Mouse (Mus musculus): ENCODE results near the gene Fam221b.
A peak's percentile ranks its signal among the peaks of the same experiment; 100 is the strongest.

Fam221b gene

DNA sequence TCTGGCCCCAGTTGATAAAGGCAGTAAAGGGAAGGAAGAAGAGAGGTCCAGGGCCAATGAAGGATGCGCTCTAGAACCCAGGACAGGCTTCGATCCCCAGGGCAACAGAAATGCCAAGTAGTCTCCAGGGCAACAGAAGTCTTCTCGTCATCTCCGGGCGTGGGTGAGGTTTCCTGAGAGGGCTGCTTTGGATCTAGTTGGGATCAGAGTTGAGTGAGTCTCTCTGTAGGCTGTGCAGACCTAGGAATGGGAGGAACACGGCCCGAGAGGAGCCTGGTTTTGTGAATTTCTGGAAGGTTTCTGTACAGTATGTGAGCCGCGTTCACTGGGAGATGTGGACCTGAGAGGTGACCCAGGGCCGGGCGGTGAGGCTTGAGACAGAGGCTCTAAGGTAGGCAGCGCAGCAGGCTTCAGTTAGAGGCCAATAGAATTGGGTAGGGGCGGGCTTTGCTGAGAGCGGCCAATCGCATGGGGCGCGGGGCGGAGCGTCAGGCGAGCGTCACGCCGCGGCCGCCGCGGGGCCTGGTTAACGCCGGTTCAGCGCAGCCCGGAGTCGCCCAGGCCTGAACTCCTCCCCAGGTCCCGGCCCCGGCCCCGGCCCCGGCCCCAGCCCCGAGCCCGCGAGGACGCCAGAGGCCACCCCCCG, at the start of gene Fam221b, which contains the start of gene Tmem8b:
Gene Fam221b (minus strand): TSS at position 364 of the 646 bp plus-strand sequence.
Gene Tmem8b (plus strand): TSS at position 190 of the 646 bp plus-strand sequence.
- peak; percentile 94 for DNase-seq

DNA sequence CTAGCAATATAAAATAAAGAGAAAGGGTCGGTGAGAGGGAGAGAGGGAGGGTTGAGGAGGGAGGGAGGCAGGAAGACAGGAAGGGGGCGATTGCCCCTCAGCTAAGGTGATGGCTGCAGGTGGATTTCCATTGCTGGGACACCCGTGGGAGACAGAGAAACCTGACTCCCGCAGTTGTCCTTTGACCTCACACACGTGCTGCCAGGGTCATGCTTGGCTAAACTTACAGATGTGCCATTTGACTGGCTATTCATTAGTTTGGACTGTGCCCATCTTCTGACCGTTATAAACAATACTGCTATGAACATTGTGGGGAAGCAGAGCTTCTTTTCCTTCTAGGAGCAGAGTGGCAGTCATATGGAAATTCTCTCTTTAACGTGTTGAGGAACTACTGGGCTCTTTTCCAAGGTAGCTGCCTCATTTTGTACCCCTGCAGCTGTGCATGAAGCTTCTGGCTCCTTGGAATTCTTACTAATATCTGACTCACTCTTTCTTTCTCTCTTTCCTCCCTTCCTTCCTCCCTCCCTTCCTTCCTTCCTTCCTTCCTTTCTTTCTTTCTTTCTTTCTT, 44.8 kb upstream of the Fam221b start:
- DNase-seq: no peak

DNA sequence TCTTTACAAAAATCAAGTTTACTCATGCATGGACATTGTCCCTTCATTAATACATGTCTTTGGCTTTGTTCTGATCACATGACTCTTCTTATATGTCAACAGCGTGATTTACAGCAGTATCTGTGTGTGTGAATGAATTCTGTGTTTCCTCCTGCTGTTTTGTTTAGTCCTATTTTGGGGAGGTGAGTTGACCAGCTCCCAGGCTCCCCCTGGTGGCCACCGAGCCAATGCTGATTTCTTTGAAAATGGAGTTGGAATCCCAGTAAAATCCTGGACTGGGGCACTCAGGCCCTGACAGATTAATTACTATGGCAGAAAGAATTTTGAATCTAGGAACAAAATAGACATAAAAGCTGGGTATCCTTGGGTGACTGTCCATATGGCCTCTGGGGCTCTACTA, 42.9 kb upstream of the Fam221b start:
- peak; percentile 73 for DNase-seq

DNA sequence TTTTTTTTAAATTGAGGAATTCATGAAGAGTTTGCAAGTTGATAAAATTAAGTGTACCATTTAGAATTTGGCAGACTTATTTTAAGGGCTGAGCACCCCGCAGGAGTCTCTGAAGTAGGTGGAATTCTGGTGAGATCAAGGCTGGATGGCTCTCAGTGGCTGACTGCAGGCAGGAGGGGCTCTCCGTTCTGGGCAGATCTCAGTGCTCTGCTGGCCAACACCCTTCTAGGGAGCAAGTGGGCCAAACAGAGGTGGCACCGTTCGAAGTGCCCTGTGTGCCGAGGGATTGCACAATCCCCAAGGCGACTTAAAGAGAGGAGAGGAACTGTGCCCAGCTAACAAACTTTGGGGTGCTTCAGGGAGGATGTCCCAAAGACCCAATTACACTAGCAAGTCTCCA, 40.9 kb upstream of the Fam221b start, which contains the start of gene Olfr71:
Gene Olfr71 (minus strand): TSS at position 387 of the 400 bp plus-strand sequence.
- no peak for DNase-seq

DNA sequence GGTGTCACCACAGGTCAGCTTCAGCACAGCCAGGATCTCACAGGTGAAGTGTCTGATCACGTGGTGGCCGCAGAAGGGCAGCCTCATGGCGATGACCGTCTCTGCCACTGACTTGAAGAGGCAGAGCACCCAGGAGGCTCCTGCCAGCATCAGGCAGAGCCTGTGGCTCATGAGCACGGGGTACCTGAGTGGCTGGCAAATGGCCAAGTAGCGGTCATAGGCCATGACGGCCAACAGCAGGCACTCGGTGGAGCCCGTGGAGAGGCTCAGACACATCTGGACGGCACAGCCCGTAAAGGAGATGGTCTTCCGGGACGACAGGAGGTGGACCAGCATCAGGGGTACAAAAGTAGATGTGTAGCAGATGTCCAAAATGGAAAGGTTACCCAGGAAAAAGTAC, 37.0 kb upstream of the Fam221b start:
- DNase-seq: no peak

DNA sequence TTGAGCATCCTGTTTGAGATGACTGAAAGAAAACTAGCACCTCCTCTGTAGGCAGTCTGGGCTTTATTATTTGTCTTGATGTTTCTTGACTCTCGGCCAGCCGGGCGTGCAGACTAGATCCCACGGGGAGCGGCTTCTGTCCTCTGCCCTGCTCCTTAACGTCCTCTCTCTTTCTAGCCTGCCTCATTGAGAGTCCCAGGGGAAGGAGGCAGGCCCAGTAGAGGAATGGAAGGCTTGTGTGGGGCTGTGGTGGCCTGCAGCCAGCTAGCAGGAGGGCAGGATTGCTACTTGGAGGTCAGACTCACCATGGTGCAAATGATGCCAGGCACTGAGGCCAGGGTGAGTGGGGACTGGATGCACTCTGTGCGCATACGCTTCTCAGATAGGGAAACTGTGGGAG, 34.9 kb upstream of the Fam221b start:
- no peak for DNase-seq

DNA sequence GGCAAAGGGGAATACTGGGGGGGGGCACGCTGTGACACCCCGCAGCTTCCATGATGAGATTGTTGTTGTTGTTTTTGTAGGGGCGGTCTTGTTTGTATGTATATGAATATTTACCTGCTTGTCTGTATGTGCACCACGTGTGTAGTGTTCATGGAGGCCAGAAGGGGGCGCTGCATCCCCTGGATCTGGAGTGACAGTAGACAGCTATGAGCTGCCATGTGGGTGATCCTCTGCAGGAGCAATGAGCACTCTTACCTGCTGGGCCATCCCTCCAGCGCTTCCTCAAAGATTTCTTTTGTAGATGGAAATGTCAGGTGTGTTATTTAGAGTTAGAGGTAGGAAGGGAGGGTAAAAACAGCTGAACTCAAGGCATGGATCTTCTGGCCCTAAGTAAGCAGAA, 34.5 kb upstream of the Fam221b start:
- no peak for DNase-seq

DNA sequence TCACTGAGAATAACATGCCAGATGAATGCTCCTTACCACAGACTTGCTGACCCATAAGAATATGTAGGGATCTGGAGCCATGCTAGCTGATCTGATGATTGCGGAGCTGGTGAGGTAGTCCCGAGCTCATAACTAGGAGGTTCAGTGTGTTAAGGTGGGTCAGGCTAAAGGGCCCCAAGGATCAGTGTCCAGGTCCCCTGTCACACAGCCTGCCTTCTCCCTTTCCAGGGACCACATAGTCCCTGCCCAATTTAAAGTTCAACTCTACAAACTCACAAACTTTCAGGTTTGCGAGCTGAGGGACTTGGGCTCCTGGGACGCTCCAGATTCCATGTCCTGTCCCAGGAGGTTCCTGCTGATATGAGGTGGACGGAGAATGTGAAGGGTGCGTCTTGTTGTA, 31.8 kb upstream of the Fam221b start, which contains the start of gene Olfr70:
Gene Olfr70 (minus strand): TSS at position 101 of the 400 bp plus-strand sequence.
- no peak for DNase-seq

DNA sequence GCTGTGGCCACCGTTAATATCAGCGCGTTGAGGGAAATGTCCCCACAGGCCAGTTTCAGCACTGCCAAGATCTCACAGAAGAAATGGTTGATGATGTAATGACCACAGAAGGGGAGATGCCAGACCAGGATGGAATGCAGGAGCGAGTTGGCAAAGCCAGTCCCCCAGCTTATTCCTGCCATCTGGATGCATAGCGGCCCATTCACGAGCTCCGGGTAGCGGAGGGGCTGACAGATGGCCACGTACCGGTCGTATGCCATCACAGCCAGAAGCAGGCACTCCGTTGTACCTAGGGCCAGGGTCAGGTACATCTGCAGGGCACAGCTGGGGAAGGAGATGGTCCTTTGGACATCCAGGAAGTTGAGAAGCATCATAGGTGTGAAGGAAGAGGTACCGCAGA, 27.6 kb upstream of the Fam221b start:
- peak; percentile 61 for DNase-seq

DNA sequence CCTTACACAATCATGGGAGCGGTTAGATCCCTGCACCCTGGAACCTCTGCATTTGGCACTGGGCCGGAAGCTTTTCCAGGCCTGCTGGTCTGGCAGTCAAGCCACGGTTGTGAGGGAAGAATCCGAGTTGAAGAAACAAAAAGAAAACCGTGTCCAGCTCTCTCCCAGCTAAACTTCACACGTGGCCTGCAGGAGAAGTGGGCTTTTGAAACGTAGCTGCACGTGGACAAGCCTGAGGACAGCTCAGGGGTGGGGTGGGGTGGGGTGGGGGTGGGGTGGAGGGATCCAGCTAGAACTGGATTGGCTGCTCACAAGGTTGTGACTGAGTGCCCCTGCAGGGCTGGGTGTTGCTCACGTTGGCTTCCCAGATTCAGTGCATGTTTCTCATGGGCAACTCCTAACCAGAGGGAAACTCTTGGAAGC, 26.3 kb upstream of the Fam221b start:
- DNase-seq: no peak

DNA sequence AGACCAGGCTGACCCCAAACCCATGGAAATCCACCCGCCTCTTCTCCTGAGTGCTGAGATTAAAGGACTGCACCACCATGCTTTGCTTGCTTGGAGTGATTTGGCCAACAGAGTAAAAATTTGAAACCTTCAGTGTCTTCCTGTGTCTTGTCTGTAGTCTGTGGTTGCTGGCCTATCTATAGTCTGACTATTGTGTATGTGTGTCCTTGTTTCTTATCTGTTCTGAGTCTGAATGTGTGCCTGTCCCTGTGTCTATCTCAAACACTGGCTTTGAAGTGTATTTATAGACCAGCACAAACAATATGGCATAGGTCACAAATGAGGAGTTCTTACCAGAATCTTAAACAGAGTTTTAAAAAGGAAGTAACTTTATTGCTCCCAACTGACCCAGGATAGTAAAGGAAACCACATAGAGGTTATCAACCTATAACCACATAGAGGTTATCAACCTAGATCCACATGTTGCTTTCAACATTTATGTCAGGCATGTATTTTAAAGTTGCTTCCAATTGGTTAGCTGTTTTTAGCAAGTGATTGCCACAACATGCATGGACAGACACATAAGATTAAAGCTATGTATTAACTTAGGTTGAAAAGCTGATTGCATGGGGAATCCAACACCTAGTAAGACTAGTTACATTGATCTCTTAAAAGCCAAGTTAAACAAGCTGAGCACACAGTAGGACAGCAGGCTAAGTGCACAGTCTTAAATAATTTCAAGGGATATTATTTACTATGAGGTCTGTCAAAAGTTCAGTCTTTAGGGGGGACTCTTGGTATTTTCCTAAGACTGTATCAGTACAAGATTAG, 25.7 kb upstream of the Fam221b start:
- no peak for DNase-seq

DNA sequence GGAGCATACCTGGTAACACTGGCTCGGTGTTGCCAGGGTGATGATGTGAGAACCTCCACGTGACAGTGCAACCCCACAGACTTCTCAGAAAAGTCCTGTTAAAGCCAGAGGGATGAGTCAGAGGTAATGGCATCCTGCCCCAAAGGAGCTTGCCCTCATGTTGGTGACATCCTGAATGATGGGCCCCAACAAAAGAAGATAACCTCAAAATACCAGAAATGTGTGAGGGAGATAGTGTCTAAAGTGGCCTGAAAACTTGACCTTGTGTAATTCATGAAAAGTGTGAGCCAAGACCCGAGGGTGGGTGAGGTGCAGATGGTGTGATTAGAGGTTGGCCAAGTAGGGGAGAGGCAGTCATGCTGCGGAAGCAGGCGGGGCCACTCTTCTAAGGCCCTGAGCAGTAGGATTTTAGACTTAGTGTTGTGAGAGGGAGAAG, 24.9 kb upstream of the Fam221b start:
- DNase-seq: no peak

DNA sequence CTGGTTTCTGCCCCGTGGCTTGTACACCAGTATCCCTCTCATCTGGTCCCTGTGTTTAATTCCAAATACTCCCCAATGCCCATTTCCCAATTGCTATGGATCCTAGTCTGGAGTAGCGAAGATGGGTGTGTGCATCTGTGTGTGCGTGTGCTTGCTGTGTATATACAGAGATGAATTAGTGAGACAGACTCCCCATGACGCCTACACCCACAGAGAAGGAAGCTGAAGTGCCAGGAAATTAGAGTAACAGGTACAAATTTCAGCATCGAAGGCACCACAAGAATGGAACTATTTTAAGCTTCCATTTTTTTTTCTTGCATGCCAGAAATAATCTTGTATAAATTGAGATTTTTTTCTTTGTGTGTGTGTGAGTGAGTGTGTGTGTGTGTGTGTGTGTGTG, 22.1 kb upstream of the Fam221b start:
- no peak for DNase-seq

DNA sequence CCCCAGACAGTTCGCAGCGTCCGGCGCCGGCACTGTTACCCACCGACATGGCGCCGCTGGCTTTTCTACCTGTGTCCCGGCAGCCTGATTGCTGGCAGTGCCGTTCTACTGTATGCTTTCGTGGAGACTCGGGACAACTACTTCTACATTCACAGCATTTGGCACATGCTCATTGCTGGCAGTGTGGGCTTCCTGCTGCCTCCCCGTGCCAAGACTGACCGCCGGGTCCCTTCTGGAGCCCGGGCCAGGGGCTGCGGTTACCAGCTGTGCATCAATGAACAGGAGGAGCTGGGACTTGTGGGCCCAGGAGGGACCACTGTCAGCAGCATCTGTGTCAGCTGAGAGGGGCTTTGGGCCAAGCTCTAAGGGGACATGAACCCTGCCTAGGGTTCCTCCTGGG, 21.1 kb upstream of the Fam221b start:
- DNase-seq: no peak

DNA sequence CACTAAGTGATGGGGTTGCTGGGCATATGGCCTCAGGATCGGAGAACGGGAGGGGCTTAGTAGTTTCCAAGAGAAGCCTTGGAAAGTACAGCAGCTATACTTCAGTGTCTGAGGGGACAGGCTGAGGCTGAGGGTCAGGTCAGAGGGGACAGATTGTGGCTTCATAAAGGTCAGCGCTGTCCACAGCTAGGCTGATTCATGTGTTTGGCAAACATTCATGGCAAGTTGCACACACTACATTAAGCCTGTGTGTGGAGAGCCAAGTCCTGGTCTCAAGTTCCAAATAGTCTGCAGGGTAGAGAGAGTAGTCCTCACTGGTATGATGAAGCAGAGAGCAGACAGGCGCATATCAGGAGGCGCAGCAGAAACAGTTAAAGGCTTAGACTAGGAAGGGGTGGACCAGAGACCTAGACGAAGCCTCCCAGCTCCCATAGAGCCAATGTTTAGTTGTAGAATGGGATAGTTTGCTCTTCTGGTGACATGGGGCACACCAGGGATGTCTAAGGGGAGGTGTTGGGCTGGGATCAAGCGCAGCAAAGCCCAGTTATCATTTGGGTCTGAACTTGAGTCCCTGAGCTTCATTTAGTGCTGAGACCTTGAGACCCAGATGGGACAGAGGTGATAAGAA, 10.6 kb upstream of the Fam221b start:
- no peak for DNase-seq

DNA sequence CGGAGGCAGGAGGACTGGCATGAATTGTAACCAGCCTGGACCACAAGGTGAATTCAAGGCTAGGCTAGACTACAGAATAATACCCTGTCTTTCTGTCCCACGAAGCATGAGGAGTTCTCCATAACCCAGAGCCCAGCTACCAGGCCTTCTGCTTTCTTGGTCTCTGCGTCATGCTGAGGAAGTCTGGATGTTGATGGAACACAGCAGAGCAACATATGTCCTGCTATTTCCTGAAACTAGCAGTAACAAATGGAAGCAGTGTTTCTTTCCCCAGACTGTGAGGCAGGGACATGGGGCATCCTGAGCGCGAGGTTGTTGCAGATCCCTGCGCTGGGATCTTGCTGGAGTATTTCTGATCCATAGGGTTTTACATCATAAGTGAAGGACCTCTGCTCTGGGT, 9.6 kb upstream of the Fam221b start:
- no peak for DNase-seq

DNA sequence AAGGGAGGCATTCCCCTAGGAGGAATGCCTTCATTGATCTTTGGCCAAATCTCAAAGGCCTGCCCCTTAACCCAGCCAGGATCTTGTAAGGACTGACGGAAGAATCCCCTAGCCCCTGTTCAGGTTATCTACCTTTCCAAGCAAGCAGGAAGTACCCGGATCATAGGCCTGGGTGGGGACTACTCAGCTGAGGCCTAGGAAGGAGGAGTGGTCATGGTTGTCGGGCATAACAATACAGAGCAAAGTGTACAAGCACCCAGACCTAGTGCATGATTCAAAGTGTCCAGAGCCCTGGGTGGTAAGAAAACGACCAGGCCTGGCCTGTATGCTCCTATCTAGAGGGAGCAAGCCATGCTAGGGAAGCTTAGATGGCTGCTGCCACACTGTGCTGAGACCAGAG, 6.7 kb upstream of the Fam221b start:
- no peak for DNase-seq

DNA sequence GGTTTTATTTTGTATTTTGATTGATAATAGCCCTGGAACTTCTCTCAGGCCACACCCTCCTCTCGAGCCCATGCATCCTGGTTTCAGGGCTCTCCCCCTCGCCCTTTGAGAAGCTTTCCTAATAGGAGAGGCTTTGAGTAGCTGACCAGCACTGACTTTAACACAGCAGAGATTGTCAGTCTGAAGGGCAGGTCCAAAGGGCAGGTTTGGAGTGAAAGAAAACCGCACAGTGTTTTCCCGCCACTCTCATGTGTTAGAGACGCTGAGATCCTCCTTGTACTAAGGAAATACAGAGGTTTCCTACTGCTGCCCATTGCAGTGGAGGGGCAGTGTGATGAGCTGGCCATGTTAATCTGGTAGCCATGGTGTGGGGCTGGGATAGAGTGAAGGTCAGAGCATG, 6.0 kb upstream of the Fam221b start:
- DNase-seq: no peak

DNA sequence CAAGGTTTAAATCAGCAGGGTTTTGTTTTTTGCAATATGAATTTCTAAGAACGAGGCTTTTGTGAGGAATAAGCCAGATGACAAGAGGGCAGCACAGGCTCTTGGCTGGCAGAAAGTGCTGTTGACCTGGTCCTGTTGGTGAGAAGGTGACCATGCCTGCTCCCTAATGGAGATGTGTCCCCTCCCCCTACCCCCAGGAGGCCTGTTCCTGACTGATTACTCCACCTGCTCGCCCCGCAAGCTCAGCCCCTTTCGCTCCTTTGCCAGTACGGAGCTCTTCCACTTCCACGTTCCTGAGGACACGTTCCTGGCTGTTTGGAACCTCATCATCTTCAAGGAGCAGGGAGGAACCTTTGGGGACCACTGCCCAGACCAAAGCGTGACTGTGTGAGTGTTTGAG, 4.8 kb upstream of the Fam221b start:
- no peak for DNase-seq

DNA sequence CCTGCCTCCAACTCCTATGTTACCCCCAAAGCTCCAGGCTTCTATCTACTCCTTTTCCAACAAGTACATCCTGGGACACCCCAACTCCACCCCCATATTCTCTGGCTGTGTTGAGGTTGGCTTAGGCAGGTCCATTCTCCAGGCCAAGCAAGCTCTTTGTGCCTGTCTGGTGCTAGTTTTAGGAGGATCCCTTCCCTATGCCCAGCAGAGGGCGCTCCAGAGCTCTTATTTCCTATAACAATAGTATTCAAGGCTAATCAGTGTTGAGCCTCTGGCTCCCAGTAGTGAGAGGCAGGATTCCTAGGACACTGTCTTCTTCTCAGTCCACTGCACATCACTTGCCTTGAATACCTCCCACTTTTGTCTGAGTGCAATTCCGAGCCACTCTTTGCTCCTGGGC, 3.1 kb upstream of the Fam221b start:
- DNase-seq: peak; percentile 87

DNA sequence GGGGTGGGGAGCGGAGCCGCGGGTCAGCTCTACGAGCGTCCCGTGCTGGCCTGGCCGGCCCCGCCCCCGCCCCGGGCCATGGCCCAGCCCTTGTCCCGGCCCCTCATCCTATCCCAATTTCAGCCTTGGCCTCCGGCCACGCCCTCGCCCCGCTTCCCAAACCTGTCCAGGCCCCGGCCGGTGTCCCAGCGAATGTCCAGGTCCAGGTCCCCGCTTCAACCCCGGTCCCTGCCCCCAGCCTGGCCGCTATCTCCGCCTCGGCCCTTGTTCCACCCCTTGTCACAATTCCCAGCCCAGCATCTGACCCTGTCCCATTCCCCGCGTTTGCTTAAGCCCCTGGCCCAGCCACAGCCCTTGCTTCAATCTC, 466 bp upstream of the Fam221b start:
- DNase-seq: peak; percentile 83

DNA sequence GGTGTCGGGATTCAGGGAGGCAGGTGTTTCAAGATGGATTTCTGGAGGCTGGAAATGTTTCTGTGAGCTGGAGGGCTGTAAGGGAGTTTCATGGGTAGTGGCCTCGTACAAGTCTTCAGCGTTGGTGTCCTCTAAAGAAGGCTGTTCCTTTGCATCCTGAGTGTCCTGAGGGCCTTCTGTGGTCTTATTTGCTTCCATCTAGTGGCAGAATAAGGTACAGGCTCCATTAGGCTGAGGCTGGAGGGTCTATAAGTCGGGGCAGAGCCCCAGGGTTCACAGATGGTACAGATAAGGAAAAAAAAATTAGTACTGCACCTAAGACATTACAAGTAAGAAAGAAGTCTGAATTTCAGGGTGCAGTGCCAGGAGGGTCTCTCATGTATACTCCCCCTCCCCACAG, 2.5 kb downstream of the Fam221b start:
- DNase-seq: no peak

DNA sequence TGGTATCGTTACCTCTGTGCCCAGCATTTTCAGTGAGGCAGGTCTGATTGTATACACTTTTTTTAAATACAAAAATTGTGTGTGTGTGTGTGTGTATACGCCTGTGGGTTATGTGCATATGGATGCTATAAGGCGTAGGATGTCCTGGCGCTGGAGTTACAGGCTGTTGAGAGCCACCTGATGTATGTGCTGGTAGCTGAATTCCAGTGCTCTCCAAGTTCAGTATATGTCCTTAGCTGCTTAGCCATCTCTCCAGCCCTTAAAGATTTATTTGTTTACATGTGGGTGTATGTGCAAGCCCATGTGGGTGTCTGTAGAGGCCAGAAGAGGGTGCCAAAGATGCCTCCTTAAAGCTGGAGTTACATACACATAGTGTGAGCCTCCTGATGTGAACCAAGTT, 11.8 kb downstream of the Fam221b start:
- peak; percentile 61 for DNase-seq
